Mouse (Mus musculus) cortical plate, adult 2 months (tissue): ENCODE results near the gene Olfr64.

Experiments used
- CTCF ChIP-seq: fragments of 200-500 bp; IDR thresholded peaks from 2 replicates; pipeline ENCODE4 v1.5.1; 2011; ENCODE audit warnings: mild to moderate bottlenecking, control low read depth, low read length; ENCODE audit not compliant: insufficient read depth; ENCODE audit errors: extremely low read depth
- POLR2A ChIP-seq: fragments of 200-500 bp; IDR thresholded peaks from 2 replicates; pipeline ENCODE4 v1.6.1; 2011; ENCODE audit warnings: mild to moderate bottlenecking, low read length, control low read depth; ENCODE audit not compliant: insufficient read depth; ENCODE audit errors: extremely low read depth

DNA sequence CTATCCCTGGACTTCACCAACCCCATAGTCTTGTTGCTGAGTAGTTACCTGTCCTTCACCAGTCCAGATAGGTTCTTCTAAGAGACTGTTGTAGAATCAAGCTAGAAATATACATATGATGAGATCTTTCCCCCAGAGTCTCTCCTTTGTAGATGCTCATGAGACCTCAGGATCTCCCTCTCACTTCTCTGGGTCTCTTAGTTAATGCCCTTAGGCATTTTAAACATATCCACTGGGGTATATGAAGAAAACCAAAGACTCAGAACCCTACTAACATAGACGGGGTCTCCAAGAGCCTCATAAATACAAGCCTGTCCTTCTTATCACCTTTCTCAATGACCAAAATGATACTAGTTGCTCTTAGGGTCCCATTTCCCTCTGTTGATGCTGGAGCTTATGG is at the start of gene Olfr64:
- TF ChIP-seq CTCF (no peak), POLR2A (no peak)
